Mouse (Mus musculus) layer of hippocampus, postnatal 10 days (tissue): ENCODE measurements around the gene Robo4. TPM values are rescaled to one million over a fixed set of nuclear protein-coding genes. Genes with fewer than 3 reads are reported as not detected.

Experiments
- DNase-seq, 2 experiments: peaks; one replicate each; pipeline ENCODE4 v3.0.0; 2021; ENCODE audit warnings: low spot score in 2 of 2
- total RNA-seq, 2 experiments: library from RNA; stranded (reverse); gene quantifications; 2 replicates each; pipeline ENCODE4 v1.2.3; 2021

Gene Robo4
- total RNA-seq, 2 experiments from 2014 or later: 6.9 to 8.3 TPM

- DNase-seq: no peak
These were observed 1.1 kb upstream of the Robo4 start for GRCm38 (mm10) chr9:37400585-37400984.

DNA sequence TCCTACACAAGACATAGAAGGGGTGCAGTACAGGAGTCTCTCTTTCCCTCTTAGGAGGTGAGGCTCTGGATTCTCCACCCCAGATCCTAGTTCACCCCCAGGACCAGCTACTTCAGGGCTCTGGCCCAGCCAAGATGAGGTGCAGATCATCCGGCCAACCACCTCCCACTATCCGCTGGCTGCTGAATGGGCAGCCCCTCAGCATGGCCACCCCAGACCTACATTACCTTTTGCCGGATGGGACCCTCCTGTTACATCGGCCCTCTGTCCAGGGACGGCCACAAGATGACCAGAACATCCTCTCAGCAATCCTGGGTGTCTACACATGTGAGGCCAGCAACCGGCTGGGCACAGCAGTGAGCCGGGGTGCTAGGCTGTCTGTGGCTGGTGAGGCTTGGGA, 804 bp downstream of the Robo4 start:
- DNase-seq: no peak

DNA sequence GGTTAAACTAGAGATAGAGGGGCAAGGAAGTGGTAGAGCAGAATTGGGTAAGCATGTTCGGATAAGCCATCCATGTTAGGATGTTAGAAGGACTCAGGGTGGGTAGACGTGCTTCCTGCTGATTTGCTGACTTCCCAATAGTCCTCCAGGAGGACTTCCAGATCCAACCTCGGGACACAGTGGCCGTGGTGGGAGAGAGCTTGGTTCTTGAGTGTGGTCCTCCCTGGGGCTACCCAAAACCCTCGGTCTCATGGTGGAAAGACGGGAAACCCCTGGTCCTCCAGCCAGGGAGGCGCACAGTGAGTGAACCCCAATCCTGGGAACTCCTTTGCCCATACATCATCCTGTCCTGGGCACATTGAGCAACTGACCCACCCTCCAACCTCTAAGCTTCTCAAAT, 1.3 kb downstream of the Robo4 start:
- DNase-seq: no peak

DNA sequence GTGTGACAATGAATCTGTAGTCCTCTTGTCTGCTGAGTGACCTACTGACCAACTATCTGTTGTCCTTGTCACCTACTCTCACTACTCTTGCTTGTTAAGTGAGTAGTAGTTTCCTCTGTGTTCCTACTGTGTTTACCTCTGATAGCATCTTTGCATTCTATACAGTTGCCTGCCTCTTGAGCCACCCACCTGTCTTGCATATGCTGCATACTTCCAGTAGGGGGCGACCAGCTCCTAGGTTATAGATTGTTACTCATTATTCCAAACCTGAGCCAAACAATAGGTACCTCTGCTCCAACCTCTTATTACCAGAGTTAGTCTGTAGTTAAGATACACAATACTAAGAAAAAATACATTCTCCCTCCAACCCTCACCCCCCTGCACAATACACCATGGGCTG, 4.7 kb downstream of the Robo4 start:
- DNase-seq: no peak

DNA sequence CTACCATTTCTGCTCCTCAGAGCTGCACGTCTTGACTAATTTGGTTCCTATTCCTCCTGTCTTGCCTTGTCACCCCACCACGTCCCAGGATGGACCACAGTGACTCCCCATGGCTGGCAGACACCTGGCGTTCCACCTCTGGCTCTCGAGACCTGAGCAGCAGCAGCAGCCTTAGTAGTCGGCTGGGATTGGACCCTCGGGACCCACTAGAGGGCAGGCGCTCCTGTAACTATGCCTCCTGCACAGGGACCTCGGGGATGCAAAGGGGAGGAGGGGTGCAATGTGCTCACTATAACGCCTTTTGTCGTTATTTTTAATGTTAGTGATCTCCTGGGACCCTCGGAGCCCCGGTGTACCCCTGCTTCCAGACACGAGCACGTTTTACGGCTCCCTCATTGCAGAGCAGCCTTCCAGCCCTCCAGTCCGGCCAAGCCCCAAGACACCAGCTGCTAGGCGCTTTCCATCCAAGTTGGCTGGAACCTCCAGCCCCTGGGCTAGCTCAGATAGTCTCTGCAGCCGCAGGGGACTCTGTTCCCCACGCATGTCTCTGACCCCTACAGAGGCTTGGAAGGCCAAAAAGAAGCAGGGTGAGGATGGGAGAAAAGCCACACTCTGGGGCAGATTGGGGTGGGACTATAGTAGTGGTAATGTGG, 6.3 kb downstream of the Robo4 start:
- DNase-seq: peak in 1 of 2 experiments; percentile 52

DNA sequence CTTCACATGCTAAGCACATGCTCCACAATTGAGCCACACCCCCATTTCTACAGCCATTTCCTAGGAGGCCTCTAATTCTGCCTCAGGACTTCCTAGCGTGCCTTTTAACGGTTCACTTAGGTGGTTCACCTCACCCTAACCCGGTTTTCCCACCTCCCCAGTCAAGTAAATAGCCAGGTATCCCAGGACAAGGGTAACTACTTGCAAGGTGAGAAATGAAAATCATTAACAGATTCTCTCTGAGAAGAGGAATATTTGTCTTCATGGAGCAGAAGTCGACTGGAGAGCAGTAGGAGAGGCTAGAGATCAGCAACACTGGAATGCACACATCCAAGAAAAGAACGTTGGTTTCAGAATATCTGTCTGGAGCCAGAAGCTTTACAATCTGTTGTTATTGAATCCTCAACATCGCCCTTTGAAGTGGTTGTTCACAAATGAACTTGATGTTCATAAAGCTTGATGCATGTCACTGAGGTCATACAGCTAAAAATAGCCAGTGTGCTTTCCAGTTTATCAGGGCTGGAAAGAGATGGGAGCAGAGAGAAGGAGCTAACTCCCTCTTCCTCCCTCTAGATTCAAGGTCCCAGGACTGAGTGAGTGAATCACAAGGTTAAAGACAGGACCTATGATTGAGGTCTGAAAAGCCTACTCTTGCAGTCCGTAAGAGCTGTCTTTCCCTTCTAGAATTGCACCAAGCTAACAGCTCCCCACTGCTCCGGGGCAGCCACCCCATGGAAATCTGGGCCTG, 8.2 kb downstream of the Robo4 start:
- no peak for DNase-seq

DNA sequence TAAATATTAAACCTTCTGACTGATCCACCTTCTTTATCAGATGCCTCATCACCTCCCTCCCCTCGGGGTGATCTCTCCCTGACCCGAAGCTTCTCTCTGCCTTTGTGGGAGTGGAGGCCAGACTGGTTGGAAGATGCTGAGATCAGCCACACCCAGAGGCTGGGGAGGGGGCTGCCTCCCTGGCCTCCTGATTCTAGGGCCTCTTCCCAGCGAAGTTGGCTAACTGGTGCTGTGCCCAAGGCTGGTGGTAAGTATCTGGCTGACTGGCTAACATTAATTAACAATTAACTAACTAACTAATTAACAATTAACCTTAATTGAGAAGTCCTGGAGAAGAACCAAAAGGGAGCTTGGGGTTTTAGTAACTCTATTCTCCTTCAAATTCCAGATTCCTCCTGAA, 11.3 kb downstream of the Robo4 start:
- no peak for DNase-seq

DNA sequence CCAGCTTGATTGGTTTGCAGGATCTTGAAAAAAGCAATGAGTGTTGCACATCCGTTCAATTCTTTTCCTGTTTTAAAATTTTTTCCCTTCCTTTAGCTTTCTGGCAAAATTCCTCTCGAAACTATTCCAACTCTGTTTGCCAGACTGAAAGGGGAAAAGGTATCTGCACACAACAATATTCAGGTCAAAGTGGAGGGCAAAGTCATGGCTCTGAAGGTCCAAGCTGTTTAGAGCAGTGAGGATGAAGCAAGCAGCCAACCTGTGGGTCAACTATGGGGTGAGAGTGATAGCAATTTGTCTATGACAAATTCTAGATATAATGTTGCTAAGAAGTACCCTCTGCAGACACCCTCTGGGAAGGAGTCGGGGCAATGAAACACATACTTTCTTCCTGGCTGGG, 13.0 kb downstream of the Robo4 start:
- no peak for DNase-seq

DNA sequence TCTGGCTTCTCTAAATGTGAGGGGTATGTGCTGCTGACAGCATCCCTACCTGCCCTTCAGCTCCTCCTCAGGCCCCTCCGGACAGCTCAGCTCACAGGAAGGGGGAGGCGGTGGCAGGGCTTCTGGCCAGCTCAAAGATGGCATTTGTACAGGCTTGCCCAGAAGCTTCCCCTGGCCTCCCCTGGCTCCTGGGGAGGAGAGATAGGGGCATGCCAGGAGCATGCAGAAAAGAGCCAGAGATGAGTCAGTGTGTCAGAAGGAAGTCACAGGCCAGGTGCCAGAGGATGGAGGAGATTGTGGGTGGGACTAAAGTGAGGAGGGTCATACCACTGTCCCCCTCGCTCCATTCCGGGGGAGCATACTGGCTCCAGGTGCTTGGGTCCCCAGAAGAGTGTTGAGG, 17.1 kb downstream of the Robo4 start:
- DNase-seq: no peak

DNA sequence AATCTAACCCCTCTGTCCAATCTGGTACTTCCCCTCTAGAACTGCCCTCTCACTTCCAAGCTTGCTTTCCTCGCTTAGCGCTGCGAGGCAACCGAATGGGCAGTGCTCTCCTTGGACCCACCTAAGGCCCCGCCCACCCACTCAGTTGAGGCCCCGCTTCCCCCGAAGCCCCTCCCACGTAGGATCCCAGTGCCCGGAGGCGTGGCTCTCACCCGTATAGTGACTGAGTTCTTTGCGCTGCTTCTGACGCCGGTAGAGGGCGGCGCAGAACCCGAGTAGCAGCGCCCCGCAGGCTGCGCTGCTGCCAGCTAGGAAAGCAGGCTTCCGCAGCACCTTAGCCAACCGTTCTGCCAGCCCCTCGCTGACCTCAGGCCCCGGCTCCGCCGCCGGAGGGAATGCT, 19.0 kb downstream of the Robo4 start:
- peak; percentile 73 to 81 for DNase-seq

DNA sequence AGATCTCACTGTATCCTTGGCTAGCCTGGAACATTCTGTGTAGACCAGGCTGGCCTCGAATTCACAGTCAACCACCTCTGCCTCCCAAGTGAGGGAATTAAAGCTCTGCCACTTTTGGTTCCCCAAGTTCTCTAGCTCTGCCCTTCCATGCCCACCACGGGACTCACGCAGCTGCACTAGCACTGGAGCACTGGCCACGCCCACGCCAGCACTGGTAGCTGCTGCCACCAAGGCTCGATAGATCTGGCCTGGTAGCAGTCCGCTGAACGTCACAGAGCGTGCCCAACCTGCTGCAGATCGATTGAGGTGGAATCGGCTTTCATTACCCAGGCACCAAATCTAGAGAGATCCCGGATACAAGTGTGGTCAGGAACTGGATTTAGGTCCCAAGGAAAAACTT, 19.5 kb downstream of the Robo4 start:
- no peak for DNase-seq

DNA sequence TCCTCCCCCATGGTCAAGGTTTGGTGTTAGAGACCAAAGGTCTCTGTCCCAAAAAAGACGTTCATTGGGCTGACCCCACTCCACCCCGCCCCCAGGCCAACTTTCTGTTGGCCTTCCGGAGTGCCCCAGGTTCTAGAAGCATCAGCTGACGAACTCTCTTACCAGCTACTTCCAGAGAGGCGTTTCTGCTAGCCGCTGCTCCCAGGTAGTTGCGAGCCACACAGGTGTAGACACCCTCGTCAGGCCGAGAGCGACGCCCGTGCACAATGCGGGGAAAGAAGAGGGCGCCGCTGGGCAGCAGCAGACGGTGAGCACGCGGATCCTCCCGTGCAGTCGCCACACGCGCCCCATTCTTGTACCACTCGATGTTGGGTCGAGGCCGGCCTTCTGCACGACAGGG, 27.6 kb downstream of the Robo4 start:
- DNase-seq: no peak

DNA sequence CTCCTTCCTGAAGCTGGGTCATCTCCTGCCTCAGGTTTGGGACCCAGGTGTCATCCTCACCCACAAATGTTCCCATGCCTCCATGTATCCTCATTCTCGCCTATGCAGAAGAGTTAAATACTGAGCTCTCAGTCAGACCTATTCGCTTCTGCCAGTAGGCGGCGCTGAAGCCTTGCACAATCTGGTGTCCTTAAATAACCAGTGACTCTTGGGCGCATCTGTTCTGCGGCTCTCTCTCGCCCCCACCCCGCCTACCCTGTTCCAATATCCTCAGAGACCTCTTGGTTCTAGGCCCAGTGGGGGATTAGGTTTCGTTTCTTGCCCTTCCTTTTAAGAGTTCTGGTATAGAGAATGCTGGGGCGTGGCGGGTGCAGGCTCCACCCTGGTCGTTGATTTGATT, 28.9 kb downstream of the Robo4 start:
- peak; percentile 95 to 96 for DNase-seq

GRCm38 (mm10) chr9:37432026-37432666, 30.4 kb downstream of the Robo4 start:
- DNase-seq: peak; percentile 68 to 75

- DNase-seq: no peak
These were observed 31.2 kb downstream of the Robo4 start, which contains the start of gene Robo3 for GRCm38 (mm10) chr9:37432720-37433421. Gene Robo3, minus strand, starts transcription at chr9:37433246.

- no peak for DNase-seq
These were observed 32.3 kb downstream of the Robo4 start for GRCm38 (mm10) chr9:37433823-37434560.

DNA sequence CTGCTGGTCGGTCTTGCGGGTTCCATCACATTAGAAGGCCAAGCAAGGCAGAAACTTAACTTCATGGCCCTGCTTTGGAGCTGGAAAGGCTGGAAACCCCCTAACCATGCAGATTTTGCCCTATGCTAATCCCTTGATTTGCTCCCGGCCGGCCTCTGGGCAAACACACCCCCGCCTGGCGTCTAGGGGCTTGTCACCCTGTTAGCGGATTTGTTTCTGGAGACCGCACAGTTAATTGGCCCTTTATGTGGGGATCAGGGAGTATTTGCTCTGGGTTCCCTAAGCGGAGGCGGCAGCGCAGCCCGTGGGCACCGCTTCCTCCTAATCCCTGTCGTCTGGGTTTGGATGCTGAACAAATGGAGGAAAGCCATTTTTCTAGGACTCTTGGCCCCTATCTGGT, 33.2 kb downstream of the Robo4 start:
- DNase-seq: no peak

DNA sequence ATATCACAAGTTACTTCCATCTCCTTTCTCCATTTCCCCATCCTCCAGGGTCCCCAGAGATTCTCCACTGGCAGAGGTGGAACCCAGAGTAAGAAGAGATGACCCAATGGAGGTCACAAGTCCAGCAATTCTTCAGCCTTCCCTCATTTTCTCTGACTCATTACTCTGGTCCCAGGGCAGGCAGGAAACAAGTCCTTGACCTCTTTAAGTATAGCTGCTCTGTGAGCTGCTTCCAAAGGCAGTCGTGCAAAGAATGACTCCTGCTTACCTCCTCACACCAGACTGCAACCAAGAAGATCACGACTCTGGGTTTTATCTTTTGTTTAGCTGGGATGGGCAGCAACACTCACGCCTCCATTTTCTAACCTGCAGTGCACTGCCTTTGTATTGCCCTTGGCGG, 33.9 kb downstream of the Robo4 start:
- no peak for DNase-seq

DNA sequence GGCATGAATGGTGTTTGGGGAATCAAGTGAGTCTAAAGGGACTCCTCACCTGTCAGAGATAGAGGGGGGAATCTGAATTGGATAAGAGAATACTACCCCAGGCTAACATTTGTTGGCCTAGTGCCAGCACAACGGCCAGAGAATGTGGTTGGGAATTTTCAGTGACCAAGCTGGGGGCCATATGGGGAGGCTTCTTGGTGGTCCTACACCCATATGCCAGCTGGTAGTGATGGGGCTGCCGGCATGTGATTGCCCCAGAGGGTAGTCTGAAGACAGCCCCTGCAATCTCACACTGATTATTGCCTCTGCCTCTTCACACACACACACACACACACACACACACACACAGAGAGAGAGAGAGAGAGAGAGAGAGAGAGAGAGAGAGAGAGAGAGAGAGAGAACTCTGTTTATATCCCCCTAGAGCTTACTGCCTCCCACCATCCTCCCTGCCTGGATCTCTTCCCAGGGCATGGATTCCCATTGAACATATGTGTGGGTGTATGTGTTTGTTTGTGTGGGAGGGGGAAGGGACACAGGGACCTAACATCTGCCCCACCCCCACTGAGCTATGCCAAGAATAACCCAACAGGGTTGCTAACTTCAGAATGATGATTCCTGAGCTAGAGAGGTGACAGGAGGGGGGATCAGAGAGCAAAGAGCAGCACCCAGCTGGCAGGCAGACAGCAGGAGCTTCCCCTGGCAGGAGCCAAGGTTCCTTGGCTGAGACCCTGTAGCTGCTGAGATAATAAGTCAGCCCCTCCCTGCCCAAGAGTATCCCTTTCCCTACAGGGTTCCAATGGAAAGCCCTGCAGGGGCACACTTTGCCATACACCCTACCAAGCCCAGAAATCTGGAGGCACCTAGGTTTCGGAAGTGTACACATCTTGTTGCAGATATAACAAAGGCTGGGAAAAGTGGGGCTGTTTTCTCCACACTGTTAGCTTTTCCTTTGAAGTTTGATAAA, 36.4 kb downstream of the Robo4 start:
- DNase-seq: peak in 1 of 2 experiments; percentile 46

DNA sequence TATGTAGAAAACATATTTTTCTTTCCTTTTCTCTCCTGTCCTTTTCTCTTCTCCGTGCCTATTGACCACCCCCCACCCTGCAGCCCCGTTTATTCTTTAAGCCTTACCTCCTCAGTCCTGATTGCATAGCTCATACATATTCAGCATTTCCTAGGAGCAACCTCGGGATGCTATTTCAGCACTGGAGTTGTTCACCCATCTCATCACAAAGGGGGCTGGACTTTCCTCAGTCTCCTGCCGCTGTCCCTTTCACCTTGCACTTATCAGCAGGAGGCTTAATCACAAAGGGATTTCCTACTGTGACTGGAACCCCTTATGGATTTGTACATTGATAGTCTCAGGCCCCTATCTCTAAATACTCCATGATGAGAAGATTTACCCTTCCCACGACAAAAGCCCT, 50.7 kb downstream of the Robo4 start:
- no peak for DNase-seq
